14 mouse cellular contexts compared by ENCODE assay signal in the genomic region with DNA sequence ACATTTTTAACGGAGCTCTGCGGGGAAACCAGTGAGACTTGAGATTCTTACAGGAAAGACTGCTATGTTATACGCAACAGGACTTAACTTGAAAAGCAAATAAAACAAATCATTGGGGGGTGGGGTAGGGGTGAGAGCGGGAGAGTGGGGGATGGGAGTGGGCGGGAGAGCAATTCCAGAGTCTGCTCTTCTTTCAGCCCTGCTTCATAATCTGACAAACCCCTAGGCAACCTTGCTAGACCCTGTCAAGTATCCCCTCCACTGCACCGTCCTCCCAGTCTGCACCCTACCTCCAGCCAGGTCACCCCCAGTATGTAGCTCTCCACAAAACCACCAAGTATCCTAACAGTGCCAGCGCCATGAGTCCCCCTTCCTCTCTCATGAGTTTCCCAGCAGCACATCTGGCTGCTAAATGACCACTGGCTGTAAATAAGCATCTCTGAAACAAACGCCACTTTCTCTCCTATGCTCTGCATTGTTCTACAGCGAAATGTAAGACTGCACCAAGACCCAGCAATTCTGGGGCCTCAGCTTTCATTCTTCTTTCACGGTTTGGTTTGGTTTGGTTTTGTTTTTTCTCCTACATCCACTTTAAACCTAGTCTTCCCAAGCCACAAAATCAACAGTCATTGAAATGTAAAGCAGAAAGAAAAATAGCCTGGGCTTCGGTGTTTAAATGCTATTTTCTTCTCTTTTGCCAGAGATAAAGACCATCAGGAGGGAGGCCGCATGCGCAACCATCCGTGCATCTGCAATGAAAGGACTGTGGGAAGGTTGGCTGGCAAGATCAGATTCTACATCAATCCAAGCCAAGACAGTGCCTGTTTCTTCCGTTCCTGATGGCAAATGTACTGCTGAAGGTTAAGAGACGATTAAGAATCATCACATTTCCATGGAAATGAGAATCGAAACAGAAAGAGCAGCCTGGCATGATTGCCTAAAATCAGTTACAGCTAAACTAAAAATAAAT. TPM values are rescaled to one million over a fixed set of nuclear protein-coding genes. Genes with fewer than 3 reads are reported as not detected.
DNase-seq lines count a peak whose midpoint lies in the region; ATAC-seq lines count a peak whose summit lies in the region.
"Had no signal": no experiment of that assay in that cellular context is flagged by ENCODE, and none has a peak within 500 bp of the region (broad histone marks: within the 10 kb centered on the region; RNA-seq: fewer than 3 reads in every experiment).

No protein-coding gene starts in this region.

- H3K36me3 ChIP-seq in hindbrain, embryonic 14.5 days (replicated peaks; ENCODE audit: control insufficient read depth, insufficient read depth) = no peaks in the 10 kb centered on the region
- no peaks in the 10 kb centered on the region for H3K36me3 ChIP-seq in midbrain, embryonic 10.5 days
- H3K36me3 ChIP-seq: heart, embryonic 10.5 days; stomach, embryonic 15.5 days had no signal

- H3K27ac ChIP-seq in hindbrain, embryonic 14.5 days = peak overlapping the region; percentile 73
- H3K27ac ChIP-seq in midbrain, embryonic 10.5 days (replicated peaks) = peak overlapping the region; percentile 78
- H3K27ac ChIP-seq: heart, embryonic 10.5 days; stomach, embryonic 15.5 days had no signal

- ATAC-seq in hindbrain, embryonic 14.5 days (ENCODE audit: low FRiP score) = peak; percentile 67; the same call in 1 of the 2 replicates
- ATAC-seq: inflammation-experienced regulatory T-cells, adult 6 months had no signal

- H3K9me3 ChIP-seq in hindbrain, embryonic 14.5 days (ENCODE audit: control insufficient read depth, low read length) = no peaks in the 10 kb centered on the region
- 0 out of 2 replicates have a peak, but pooled peaks cover 6% of the 10 kb centered on the region for H3K9me3 ChIP-seq in midbrain, embryonic 10.5 days (replicated peaks)
- H3K9me3 ChIP-seq: heart, embryonic 10.5 days; stomach, embryonic 15.5 days had no signal

- no peaks in the 10 kb centered on the region for H3K27me3 ChIP-seq in hindbrain, embryonic 14.5 days (ENCODE audit: control insufficient read depth, insufficient read depth, low read length)
- H3K27me3 ChIP-seq in midbrain, embryonic 10.5 days (ENCODE audit: low read depth, poor library complexity, severe bottlenecking) = no peaks in the 10 kb centered on the region
- H3K27me3 ChIP-seq: stomach, embryonic 15.5 days had no signal

- peaks cover 19% of the 10 kb centered on the region for H3K4me1 ChIP-seq in hindbrain, embryonic 14.5 days (replicated peaks; ENCODE audit: control insufficient read depth, insufficient read depth, low read length)
- peaks cover 13% of the 10 kb centered on the region for H3K4me1 ChIP-seq in midbrain, embryonic 10.5 days
- H3K4me1 ChIP-seq: heart, embryonic 10.5 days; stomach, embryonic 15.5 days had no signal

- peak overlapping the region; percentile 20 for H3K4me2 ChIP-seq in hindbrain, embryonic 14.5 days (replicated peaks)
- H3K4me2 ChIP-seq: stomach, embryonic 15.5 days had no signal

- H3K4me3 ChIP-seq in hindbrain, embryonic 14.5 days (replicated peaks; ENCODE audit: low read length) = no peak overlapping the region
- H3K4me3 ChIP-seq in midbrain, embryonic 10.5 days = peak overlapping the region; percentile 11; the same call in 1 of the 2 replicates
- H3K4me3 ChIP-seq: heart, embryonic 10.5 days; stomach, embryonic 15.5 days had no signal

- WGBS in hindbrain, embryonic 14.5 days = 30% methylated on average over 17 of the region's 17 CpGs
- 40% methylated on average over 17 of the region's 17 CpGs for WGBS in midbrain, embryonic 10.5 days

- 0 out of 2 replicates have a peak overlapping the region, but pooled peaks have one; percentile 2 for H3K9ac ChIP-seq in hindbrain, embryonic 14.5 days
- H3K9ac ChIP-seq: stomach, embryonic 15.5 days had no signal

- peak; percentile 5 for DNase-seq in embryo, embryonic 9.5 days (ENCODE audit: extremely low spot score)
- no peak for DNase-seq in embryo, embryonic 11 days
- peak; percentile 59 for DNase-seq in brain, adult 2 months (ENCODE audit: low read depth, low spot score)
- peak; percentile 32 for DNase-seq in hindbrain, embryonic 14.5 days (ENCODE audit: low spot score)
- peak; percentile 17 for DNase-seq in midbrain, embryonic 10.5 days (ENCODE audit: low spot score)
- DNase-seq in kidney, adult 8-10 months = no peak
- no peak for DNase-seq in kidney, adult 9 months
- DNase-seq in kidney, adult 11 months = no peak
- DNase-seq: adrenal gland, adult 2 months; cerebellum, adult 9-10 months had no signal

RNA-seq across cellular contexts. Expression of a gene that starts 54.5 kb away (rescaled TPM):
- polyA plus RNA-seq in hindbrain, embryonic 14.5 days (2014; fragmentation: Nextera tagmentation; extraction: Ambion mirVana) = 16.4 and 20.8 TPM in 2 replicates
- polyA plus RNA-seq in midbrain, embryonic 10.5 days (2016; fragmentation: Nextera tagmentation; extraction: Ambion mirVana) = 0.32 and 0.36 TPM in 2 replicates
- polyA plus RNA-seq: heart, embryonic 10.5 days; inflammation-experienced regulatory T-cells, adult 6 months; liver, embryonic 16.5 days had no signal

Comparison
In these comparisons a context has a peak if more than half of its experiments do, and no peak if none do; other contexts are left out.
1. DNase-seq: peak in embryo, embryonic 9.5 days (single experiment), brain, adult 2 months (single experiment), hindbrain, embryonic 14.5 days (single experiment) and midbrain, embryonic 10.5 days (single experiment); none in embryo, embryonic 11 days (single experiment), kidney, adult 8-10 months (0 of 2), kidney, adult 9 months (single experiment) and kidney, adult 11 months (single experiment).
2. RNA of a gene that starts 54.5 kb away (polyA plus RNA-seq): 16.4 to 20.8 TPM in hindbrain, embryonic 14.5 days; 0.32 to 0.36 TPM in midbrain, embryonic 10.5 days; every median in the first group is over 10 times any median in the second.